Mouse (Mus musculus) monocyte, adult 2 months (primary cell): Measurements from ENCODE around the gene Rrp9.

Source experiments
- DNase-seq, 2 experiments: peaks; one replicate each; pipeline ENCODE4 v3.0.0; 2022; ENCODE audit warnings: low spot score in 2 of 2, low read depth in 1 of 2

Rrp9 gene

DNA sequence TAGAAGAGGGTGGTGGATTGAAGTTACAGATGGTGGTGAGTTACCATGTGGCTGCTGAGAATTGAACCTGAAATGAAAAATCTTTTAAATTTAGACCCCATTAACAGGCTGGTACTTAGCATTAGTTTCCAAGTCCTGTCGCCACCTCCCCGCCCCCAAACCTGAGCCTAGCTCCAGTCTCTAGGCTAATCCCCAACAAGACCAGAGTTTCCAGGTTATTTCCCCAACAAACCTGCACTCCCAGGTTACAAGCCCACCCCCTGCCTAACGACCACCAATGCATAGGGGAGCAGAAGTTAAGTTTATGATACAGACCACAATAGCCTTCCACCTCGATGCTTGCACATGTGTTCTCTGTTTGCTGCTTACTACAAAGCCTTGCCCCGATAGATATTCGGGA, 37.8 kb downstream of the Rrp9 start:
- DNase-seq: no peak

DNA sequence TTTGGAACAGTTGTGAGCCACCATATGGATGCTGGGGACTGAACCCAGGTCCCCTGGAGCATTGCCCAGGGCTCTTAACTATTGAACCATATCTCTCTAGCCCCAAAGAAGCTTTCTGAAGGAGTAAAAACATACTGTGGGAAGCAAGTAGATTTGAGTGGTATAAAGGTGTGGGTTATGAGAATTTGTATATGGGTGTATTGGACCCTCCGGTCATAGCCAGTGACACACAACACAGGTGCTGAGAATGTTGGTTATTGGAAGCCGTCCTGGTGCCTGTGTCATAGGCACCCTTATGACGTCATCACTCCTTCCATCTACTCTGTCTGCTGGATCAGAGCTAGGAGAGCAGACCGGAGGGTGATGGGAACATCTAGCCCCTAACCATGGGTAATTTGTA, 38.5 kb downstream of the Rrp9 start, which contains the start of gene Iqcf5:
TSS of gene Iqcf5 (plus strand) at position 301 of the 400 bp plus-strand sequence.
- no peak for DNase-seq

DNA sequence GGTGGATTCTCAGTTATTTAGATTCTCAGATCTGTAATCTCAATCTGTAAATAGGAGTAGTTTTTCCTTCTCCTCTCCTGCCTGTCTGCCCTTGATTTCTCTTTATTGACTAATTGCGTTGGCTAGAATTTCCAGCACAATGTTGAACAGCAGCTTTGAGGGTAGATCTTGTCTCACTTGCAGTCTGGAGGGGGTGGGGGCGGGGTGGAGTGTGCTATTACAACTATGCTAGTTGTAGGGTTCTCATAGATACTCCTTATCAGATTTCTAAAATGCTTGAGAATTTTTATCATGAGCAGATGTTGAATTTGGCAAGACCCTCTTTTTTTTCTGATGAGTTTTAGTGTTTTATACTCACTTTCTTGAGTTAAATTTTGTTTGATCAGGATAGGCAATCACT, 43.7 kb downstream of the Rrp9 start:
- DNase-seq: no peak

DNA sequence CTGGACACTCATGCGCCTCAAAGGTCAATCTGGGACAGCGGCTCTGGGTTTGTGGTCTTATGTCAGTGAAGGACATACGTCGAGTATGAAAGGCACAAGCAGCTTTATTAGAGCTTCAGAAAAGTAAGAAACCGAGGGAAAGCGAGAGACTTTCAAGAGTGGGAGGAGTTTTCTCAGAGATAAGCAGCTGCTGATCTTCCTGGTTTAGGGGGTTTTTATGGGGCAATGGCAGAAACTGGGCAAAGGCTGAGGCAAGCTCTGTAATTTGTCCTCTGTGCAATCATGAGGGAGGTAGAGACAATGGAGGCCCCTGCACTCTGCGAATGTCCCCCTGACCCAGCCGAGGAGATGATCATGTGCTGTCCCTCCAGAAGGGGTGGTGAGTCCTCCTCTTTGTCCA, 44.1 kb downstream of the Rrp9 start:
- no peak for DNase-seq

DNA sequence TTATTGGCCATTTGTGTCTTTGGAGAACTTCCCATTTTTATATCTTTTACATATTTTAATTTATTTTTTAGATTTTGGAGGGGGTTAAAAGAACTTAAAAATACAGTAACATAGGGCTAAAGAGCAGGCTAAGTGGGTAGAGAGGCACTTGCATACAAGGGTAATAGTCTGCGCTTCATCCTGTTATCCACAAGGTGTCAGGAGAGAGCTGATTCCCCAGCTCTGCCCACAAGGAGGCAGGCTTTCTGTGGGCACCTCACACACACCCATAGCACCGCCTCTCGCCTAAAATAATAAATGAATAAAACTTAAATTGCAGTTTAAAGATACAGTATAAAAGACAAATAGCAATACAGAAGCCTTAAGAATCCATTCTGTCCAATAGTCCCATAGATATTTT, 56.1 kb downstream of the Rrp9 start:
- no peak for DNase-seq

DNA sequence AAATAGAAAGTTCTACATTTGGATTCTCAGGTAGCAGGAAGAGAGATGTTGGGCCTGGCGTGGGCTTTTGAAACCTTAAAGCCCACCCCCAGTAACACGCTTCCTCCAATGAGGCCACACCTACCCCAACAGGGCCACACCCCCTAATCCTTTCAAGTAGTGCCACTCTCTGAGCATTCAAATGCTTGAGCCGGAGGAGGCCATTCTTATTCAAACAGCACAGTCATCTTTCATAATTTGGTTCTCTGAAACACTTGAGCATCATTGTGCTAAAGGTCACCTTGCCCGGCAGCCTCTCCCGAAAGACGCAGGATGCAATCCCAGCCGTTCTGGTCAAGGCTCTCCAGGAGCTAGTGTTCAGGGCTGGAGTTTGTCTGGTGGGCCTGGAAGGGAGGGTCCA, 58.5 kb downstream of the Rrp9 start:
- no peak for DNase-seq

DNA sequence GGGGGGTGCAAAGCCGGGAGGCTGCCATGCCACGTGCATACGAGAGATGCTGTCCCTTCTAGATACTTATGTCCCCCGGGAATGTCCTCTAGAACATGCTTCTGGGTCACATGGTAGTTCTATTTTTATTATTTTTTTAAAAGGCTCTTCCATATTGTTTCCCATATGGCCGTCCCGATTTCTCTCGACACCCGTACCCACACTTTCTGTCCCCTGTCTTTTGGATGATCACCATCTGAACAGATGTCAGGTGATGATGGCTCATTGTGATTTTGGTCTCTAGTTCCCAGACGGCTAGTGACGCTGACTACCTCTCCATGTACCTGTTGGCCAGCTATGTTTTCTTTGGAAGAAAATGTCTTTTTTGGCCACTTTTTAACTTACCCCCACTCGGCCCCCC, 59.2 kb downstream of the Rrp9 start:
- DNase-seq: no peak
